Mouse (Mus musculus) regulatory T cell (primary cell): ENCODE data around the gene Idh1.

Source experiments
- in situ Hi-C: fragments of 300-600 bp; cut with MboI, MseI; formaldehyde crosslinking; loops from one replicate; pipeline ENCODE4 v1.15.1; 2025; ENCODE audit warnings: high pct_unique_total_duplicates

The Idh1 gene

DNA sequence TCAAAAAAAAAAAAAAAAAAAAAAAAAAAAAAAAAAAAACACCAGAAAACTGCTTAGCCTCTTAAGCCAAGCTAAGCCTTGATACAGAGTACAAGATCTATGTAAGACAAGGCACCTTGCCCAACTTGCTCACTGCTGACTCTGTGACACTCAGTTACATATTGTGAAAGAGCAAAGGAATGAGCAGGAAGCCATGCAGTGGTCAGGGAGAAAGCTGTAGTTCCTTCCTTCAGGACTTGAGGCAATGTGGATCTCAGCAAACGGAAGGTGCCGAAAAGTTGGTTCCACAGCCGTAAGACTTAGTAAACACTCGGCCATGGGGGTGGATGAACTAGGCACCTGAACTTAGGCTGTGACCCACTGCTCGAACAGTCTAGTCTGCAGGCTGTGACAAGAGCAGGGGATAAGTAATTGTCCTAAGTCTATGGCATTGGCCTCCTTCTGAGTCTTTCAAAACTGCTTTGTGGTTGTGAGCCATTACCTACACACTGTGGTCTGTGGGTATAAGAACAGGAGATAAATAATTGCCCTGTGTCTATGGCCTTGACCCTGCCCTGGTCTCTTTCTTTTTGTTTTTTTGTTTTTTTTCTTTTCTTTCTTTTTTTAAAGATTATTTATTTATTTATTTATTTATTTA is 72.6 kb downstream of the Idh1 start:
- in situ Hi-C loops: no loop called here

DNA sequence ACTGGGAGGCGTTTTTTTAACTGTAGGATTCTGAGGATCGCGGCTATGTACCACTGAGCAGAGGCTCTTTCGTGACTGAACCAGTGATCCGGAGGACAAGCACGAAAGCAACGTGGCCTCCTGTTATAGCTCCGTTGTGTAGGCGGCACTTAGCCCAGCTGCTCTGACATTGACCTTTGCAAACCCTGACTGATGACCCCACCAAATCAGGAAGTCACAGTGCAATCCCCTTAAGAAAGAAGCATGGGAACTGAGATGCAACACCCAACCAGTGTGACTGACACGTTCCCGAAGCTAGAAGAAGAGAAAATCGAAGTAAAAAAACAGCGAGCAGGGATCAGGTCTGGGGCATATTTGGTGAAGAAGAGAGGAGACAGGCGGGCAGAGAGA is 73.5 kb downstream of the Idh1 start:
- in situ Hi-C loops: no loop called here

DNA sequence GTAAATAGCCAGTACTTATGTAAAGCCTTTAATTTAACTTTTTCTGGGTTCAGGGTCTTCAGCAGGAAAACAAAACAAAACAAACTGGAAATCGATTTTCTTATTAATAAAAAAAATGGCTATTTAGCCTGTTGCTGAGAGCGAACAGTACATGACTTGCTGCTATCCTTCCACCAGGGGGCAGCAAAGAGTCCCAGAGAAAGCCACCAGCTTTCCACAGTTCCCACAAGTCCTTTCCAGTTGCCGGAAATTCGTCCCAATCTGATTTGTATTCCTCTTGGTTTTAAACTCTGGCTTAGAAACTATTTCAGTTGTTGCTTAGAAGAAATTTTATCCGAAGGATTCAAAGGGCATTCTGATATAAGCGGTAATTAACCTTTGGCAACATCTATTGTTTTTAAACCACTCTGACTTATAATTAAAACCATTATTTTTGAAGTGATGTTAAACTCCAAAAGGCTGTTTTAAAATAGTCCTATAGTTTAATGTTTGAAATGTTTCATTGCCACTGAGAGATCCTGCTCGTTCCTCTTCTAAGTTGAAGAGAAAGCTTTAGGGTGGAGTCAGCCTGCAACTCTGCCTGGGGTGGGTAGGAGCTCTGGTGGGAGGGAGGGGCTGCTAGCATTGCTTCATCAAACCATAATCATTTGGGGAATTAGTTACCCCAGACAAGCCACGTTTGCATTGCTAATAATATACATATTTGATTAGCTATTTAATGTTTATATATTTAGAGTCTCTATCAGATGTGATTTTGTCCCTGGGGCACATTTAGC is 74.1 kb downstream of the Idh1 start:
- in situ Hi-C loops: no loop called here

DNA sequence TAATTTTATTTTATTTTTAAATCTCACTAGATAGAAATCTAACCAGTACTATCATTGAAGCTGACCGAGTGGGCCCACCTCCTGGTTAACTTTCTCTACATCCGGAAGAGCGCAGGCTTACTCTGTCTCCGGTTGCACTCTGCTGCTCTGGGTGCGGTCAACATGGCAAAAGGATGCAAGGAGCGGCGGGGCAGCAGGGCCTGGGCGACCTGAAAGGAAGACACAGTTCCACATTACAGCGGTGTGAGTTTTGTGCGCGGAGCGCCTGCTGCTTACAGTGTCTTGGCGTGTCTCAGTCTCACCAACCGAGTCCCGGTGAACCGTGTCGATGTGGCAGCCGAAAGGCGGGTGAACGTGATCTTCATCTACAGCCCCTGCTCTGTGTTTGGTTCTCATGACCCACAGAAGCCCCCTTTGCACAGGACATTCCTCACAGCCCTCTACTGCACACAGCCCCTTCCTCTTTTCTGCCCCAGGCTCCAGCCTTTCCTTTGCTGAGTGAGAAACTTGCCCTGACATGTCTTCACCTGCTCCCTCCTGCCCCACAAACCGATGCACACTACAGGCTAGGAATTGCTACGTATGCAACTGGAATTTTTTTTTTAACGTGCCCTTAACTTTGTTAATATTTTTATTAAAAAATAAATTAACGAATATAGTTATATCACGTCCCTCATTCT is 76.4 kb downstream of the Idh1 start:
- in situ Hi-C loops: no loop called here

DNA sequence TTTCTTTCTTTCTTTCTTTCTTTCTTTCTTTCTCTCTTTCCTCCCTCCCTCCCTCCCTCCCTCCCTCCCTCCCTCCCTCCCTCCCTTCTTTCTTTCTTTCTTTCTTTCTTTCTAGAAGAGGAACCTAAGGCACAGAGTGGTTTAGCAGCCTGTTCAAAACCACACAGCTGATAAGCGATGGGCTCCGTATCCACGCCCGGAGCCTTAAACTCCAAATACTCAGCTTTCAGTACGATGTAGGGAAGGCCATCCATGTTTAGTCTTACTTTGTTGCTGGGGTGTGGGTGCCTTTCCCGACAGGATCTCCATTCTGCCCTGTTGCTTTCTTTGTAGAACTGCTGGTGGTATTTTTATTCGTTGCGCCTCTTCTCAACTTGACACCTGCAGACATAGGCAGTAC is 77.1 kb downstream of the Idh1 start:
- in situ Hi-C loops: no loop called here
